Mouse (Mus musculus): ENCODE measurements around the gene Gatad2a.

The Gatad2a gene

DNA sequence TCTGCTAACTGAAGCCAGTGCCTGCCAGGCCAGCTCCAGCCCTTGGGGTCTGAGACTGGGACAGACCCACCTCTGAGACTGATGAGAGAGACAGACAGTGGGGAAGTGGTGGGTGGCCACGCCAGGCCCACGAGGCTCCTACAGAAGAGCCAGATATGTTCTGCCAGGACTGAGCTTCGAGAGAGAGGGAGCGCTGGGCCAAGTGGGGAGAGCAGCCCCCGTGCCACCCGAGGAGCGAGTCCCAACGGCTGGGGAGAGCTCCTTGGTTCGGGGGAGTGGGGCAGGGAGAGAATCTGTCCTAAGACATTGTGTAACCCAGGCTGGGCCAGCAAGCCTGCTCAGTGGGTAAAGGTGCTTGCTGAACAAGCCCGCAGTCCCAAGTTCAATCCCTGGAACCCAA is 119.2 kb downstream of the Gatad2a start:
- DNase-seq (ENCODE audit: low read depth, low spot score) = no peak

DNA sequence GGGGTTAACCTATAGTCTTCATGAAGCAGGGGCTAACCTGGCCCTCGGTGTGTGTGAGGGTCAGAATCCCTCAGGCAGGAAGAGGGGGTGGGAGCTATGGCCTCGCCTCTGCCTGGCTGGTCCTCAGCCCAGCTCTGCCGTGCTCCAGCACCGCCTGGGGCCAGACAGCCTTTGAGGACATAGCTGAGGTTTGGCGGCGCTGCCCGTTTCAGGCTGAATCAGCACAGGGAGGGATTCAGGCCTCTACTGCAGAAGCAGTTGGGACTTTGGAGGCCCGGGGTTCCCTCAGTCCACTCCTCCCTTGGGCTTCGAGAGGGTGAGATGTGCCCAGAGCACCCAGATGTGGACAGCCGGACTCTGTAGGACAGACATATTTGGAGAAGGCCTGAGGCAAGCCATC is 120.1 kb downstream of the Gatad2a start:
- DNase-seq (ENCODE audit: low read depth, low spot score) = no peak

DNA sequence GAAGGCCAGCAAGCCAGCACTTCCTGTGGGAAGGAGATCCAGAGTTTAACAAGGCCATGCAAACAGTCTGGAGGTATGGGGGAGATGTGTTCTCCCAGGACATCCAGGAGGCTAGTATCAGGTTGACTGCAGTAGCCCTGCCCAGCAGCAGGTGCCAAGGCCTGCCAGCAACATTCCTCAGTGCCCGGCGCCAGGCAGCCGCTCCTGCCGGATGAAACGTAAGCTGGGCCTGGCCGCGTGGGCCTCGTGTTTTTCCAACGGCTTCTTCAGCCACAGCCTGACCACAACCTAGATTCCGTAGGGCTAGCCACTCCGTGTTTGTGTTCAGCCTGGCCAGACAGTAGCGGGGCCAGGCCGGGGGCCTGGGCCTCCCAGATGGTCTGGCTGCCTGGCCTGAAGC is 121.5 kb downstream of the Gatad2a start:
- DNase-seq (ENCODE audit: low read depth, low spot score) = no peak

DNA sequence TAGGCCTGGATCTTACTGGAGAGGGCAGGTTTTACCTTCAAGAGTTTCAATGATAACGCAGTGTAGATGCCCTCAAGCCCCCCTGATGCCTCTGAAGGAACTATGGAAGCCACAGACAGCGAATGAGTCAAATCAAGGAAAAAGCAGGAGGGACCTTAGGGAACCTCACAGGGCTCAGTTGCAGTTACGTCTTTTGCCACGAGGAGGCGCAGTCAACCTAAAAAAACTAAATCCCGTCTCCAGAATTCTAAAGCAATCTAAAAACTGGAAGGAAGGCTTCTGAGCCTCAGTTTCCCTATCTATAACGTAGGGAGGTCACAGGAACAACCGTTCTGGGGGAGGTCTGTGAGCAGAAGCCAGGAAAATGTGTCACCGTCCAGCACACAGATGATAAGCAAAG is 122.0 kb downstream of the Gatad2a start:
- DNase-seq (ENCODE audit: low read depth, low spot score) = peak; percentile 52

DNA sequence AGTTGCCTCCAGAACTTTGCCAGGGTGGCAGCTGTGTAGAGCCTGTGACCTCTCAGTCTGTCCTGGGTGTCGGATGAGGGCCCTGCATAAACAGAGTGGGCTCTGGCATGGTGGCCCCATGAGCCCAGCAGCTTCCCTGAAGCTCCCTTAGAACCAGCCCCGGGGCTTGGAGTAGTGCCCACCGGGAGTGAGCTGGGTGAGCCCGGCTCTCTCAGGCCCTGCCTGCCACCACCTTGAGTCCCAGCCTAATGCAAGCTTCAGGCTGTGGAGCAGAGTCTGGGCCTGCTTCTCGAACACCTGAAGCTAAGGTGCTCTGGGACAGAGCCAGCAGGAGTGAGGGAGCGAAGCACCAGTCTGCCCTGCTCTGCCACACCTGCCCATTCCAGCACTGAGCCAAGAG is 125.3 kb downstream of the Gatad2a start:
- no peak for DNase-seq (ENCODE audit: low read depth, low spot score)

DNA sequence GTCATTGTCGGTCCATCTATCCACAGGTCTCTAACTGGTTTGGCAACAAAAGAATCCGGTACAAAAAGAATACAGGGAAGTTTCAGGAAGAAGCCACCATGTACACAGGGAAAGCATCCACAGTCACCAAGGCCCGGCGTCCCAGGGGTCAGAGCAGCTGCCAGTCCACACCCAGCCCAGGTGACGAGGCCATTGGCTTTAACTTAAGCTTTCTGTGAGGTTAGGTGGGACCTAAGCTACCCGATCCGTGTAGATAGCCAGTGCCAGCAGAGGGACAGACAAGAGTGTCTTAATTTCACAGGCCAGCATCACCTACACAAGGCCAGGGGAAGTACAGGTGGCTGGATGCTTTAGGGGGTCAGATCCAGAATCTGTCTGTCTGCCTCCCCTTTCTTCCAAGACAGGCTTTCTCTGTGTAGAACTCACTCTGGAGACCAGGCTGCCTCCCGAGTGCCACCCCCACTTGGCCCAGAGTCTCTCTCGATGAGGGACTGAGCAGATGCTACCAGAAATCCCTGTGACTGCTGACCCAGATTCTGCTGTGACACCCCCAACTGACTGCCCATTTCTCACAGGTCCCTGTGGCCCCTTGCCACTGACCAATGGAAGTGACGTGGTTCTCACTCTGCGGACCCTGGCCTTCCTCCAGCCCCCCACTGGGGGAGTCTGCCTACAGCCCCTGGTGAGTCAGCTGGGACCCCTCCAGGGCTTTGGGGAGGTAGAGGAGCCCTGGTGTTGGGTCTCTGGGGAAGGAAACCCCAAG is 126.0 kb downstream of the Gatad2a start:
- DNase-seq (ENCODE audit: low read depth, low spot score) = no peak

DNA sequence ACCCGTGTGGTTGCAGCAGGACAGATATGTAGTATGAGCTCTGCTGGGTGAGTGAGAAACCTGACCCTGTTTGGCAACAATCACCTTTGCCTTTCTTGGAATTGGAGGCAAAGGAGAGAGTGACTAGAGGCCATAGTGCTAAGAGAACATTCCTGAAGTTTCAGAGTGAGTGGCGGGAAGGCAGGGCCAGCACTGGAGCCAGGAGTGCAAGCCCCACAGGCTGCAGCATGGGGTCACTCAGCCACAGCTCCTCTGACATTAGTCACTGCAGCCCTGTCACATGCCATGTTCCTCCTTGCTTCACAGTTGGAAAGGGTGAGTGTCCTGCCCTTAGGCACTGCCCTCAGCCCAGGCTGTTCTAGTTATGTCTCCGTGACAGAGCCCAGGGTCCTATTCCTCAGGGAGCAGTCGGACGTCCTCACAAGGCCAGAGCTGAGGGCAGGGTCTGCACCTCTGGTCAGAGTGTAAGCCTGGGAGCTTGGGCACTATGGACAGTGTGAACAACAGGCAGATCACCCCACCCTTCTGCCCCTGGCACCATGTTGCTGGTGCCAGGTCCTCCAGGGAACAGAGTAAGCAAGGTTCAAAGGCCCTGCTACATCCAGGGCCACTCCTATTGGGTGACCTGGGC is 128.4 kb downstream of the Gatad2a start:
- DNase-seq (ENCODE audit: low read depth, low spot score) = no peak

DNA sequence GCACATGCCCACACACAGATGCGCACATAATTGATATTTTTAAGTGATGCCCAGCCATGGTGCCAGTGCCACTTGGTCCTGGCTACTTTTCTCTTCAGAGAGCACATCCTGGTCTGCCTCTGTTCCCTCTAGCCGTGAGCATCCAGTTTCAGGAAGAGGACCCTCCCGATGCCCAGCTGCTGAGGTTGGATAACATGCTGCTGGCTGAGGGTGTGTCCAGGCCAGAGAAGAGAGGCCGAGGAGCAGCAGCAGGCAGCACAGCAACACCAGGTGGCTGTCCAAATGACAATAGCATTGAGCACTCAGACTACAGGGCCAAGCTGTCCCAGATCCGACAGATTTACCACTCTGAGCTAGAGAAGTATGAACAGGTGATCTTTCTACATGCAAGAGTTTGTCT is 132.0 kb downstream of the Gatad2a start:
- no peak for DNase-seq (ENCODE audit: low read depth, low spot score)

DNA sequence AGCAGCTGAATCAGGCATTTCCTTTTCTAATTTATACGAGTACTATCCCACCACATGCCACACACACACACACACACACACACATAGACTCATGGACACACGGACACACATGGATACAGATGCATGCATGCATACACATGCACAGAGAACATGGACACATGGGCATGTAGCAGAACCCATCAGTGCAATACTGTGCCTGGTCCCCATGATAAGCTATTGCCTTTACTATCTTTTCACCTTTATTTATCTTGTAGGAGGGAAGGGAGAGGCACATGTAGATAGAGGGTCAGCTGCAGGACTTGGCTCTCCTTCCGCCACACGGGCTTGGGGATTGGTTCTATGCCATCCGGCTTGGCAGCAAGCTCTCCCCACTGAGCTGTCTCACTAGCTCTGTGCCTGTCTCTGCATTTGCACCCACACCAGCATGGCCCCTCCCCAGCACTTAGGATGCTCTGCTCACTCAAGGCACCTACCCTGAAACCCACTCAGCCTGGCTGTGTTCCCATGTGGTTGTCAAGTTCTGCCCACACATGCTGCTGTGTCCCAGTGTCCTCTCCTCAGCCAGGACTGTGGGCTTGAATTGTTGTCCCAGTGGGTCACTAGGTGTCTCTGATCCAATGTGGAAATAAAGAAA is 132.7 kb downstream of the Gatad2a start:
- DNase-seq (ENCODE audit: low read depth, low spot score) = no peak

DNA sequence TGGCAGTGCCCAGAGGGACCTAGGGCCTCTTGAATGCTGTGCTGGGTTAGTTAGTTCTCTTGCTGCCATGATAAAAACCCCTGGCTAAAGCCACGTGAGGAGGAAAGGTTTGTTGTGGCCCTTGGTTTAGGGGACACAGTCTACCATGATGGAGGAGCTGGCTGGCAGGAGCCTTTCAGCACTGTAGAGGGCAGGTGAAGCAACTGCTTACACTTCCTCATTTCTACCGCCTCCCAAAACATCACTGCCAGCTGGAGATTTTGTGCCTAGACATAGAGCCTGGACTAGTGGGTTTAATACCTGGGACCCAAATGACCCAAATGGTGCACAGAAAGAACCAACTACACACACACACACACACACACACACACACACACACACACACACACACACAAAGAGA is 134.9 kb downstream of the Gatad2a start:
- no peak for DNase-seq (ENCODE audit: low read depth, low spot score)

DNA sequence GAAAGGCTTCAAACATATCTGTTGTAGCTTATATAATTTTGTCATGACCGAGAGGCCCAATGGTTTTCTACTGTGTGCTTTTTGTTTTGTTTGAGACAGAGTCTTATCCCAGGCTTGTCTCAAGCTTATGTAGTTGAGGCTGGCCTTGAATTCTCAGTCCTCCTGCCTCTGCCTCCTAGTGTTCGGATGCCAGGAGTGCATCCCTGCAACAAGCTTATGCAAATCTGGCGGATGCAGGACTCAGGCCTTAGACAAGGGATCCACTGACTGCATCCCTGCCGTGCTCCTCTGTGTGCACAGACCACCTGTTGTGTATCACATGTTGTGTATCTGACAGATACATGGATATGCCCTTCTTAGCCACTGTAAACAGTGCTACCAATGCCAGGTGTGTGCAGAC is 135.4 kb downstream of the Gatad2a start:
- no peak for DNase-seq (ENCODE audit: low read depth, low spot score)

Data from CD4-positive helper T cell, adult 2 months (primary cell).